Mouse (Mus musculus) embryonic fibroblast, embryonic 13.5 days (primary cell): ENCODE measurements around the gene Camk1g.

Source experiments
- CTCF ChIP-seq: IDR thresholded peaks from 2 replicates; pipeline ENCODE4 v1.5.1; 2011; ENCODE audit warnings: mild to moderate bottlenecking, control low read depth, low read length, moderate library complexity, borderline replicate concordance; ENCODE audit not compliant: insufficient read depth
- POLR2A ChIP-seq: IDR thresholded peaks from 2 replicates; pipeline ENCODE4 v1.6.1; 2011; ENCODE audit warnings: low read depth, mild to moderate bottlenecking, control low read depth, low read length, moderate library complexity

DNA sequence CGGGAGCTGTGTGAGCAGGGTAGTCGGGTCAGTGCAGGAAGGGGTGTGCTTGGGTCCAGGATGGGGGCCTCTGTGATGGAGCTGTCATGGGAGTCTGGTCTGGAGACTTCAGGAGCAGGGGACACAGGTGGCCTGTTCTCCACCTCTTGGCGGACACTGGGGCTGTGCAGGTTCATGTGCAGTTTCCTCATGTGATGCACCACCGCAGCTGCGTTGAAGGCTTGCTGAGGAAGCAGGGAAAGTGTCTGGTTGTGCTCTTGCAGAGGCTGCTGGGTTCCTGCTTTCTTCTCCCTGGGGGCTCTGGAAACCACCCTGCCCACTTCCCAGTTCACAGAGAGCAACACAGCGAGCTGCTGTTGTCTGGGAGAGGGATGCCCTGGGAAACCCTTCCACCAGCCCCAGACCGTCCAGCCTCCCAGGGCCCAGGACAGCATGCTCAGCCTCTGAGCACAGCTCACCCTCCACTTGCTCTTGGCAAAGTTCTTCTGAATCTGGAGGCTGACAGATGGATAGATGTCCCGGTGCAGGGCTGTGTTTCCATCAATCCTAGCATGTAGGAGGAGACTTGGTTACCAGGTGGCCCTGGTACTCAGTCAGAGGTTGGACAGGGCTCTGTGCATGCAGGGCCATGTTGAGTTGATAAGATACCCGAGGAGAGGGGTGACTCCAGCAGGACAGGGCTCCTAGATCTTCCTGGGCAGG lies 21.7 kb downstream of the Camk1g start:
- TF ChIP-seq CTCF = no peak
- no peak for TF ChIP-seq POLR2A
